Mouse (Mus musculus) cerebellum, adult 11 months (tissue): Measurements from ENCODE around the gene Mycbp2.

ENCODE experiments used
- DNase-seq: peaks from one replicate; pipeline ENCODE4 v3.0.0; 2022

Gene Mycbp2

DNA sequence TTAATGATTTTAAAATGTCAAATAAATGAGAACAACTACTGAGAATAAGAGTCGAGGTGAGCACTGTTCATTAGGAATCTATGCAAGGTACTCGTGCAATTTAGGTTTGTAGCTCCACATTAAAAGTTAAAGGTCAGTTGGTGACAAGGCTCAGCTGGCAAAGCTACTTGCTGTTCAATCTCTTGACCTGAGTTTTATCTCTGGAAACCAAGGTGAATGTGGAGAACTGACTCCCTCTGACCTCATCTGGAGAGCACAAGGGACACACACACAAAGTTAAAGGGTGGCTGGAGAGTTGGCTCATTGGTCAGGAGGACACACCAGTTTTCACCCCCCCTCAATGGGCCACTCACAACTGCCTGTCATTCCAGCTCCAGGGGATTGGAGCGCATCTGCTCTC, 245.4 kb downstream of the Mycbp2 start:
- no peak for DNase-seq

DNA sequence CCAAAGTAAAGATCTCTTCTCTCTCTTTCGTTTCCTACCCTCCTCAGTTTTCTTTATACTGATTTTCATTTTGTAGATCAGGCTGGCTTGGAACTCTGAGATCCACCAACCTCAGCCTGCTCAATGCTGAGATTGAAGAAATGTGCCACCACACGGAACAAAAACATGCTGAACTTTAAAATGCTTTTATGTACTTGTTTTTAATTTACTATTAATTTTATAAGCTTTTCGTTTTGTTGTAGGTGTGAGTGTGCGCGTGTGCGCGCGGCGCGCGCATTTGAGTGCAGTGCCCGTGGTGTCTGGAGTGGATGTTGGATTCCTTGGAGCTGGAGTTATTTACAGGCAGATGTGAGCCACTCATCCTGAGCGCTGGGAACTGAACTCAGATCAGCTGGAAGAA, 246.3 kb downstream of the Mycbp2 start:
- no peak for DNase-seq

DNA sequence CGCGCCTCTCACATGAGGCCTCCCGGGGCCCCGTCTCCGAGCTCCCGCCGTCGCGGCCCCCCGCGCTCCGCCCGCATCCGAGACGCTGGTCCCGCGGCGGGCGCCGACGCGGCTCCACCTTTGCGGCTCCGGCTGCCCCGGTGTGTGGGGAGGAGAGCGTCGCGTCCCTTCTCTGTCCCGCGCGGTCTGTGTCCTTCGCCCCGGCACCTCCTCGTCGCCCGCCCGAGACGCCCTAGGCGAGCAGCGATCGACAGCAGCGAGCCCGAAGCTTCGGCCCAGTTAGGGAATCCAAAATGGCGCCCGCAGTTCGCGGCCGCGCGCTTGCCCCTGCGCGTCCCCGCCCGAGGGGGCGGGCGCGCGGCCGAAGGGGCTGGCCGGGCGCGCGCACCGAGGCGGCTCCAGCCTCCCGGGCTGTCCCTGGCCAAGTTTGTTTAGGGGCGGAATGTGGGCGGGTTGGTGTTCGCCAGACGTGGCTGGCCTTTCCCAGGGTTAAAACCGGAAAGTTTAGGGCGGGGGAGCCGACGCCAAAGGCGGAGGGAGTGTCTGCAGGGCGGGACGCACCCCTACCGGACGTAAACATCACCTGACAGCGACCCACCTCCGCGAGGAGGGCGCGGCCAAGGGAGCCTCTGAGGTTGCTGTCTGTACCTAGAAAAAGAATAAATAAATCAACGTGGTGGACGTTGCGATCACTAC, 247.2 kb downstream of the Mycbp2 start, which contains the start of gene Fbxl3:
Fbxl3 (minus strand) TSS at position 329 of the 696 bp plus-strand sequence.
- DNase-seq: peak; percentile 88

DNA sequence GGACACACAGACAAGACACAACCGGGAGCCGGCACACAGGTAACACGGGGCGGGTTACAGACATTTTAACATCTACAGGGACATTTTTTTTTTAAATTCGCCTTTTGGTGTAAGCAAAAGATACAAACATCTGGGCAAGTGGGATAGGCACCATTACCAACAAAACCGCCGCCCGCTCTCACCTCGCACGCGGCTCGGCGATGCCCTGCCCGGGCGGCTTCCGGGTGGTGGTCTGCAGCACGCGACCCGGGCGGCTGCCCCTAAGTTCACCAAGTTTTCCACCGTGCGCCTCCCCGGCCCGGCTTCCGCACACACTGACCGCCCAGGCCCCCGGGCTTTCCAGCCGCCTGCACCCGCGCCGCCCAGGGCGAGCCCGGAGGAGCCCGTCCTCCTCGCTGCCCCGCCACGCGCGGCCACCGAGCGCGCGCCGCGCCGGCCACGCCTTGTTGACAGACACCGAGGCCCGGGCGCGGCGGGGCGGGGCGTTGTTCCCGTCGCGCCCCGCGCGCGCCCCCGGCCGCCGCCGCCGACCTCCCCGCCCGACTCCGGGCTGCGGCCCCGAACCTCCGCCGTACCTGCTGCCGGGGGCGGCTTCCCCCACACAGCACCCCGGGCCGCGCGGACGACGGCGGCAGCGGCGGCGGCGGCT, 247.9 kb downstream of the Mycbp2 start:
- peak; percentile 86 for DNase-seq

DNA sequence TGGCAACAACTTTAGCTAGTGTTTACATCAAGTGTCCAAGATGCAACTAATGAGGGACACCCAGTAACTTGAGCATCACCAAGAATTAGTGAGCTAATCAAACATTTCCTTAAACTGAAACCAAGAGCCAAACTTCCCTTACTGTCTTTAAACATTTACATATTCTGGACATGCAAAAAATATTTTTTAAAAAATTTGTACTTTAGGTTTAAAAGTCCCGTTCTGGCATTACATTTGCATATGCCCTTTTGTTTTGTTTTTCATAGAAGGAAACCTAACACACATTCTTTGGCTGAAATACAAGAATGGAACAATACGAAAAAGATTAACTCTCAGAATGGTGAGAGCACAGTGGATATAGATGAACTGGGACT, 248.4 kb downstream of the Mycbp2 start:
- no peak for DNase-seq

DNA sequence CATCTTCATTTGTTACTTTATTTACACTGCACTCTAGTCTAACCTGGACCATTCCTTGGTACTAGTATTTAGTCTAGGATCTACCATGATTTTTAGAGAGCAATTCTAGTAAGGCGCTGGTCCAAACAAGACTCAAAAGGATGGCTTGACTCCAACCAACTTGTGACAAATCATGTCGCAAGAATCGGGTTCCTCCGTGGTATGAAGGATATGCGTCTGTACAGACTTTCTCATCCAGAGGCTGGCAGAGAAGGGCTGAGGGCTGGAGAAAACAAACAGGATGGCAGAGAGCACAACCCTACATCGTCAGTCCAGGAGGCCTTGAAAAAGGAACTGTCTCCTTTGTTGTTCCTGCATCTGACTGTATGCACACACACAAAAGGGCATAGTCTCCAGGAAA, 250.0 kb downstream of the Mycbp2 start:
- DNase-seq: no peak

DNA sequence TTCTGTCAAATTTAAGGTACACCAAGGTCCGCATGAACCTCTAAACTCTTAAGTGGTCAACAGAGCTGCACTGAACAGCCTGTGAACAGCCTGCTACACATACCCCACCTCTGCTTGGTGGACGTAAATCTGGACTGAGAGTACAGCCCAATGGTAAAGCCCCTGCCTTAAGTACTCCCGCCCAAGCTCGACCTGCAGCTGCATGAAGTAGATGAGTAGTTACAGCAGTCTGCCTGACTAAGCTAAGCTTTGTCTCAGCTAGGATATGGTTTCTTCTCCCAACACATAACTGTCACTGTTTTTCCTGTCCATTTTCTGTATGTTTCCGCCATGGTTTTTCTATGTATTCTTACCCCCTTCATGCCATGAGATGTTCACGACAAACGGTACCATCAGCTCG, 250.8 kb downstream of the Mycbp2 start:
- no peak for DNase-seq

DNA sequence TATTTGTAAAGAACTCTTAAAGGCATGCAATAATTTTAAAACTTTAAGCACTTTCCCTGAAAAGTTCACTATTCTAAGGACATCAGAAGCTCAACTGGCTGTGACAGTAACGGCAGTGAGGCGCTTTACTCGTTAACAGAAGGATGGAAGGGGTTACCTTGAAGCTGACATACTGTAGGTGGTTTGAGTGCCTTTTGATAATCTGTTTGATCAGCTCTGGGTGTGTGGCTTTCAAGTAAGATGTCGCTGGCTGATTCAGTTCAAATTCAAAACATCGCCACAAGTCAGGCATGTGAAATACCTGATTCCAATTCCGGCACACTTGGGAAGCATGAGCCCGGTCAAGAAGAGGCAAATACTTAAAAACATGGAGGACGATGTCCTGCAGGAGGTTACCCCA, 251.6 kb downstream of the Mycbp2 start:
- no peak for DNase-seq

DNA sequence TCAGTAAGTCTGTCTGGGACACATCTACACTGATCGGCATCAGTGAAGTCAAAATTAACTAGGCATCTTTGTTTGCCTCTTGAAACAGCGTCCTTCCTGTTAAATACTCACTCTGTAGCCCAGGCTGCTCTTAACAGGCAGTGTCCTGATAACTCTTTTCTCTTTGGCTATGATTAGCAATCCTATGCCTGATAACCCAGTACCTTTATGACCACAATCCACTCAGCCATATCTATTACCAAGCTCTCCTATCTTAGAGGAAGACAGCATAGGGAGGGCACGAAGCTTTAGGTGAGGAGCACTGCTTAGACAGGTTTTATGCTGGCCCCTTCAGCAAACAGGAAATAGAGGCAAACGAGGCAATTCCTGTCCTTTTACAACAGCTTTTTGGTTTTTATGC, 252.9 kb downstream of the Mycbp2 start:
- no peak for DNase-seq

DNA sequence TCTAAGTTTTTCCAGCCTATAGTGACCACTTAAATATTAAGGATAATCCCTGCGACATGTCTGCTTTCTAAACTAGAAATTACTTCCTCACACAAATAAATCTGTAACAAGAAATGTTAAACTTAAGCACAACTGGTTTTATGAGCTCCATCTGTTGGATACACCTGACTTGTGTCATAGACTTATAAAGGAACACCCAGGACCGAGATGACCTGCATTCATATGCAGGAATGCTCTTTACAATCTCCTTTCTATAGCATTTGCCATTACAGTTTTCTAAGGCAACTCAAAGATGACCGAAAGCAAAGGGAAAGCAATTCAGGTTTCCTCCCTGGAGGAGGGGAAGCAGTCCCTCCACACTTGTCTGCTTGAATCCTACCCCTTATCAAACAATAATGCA, 253.4 kb downstream of the Mycbp2 start:
- DNase-seq: no peak

DNA sequence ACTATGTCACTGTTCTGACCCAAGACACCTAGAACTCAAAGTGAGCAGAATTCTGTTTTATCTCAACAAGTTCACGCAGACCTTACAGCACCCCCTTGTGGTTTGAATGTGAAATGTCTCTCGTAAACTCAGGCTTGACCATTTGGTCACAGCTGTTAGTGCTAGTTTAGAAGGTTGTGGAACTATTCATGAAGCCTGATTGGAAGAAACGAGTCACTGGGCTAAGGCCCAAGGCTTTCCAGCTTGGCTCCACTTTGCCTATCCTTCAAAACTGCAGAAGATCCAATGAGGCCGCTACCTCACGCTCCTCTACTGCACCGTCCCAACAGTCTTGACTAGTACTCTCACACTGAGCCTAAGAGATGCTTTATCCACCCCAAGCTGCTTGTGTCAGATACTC, 258.0 kb downstream of the Mycbp2 start:
- DNase-seq: peak; percentile 48

DNA sequence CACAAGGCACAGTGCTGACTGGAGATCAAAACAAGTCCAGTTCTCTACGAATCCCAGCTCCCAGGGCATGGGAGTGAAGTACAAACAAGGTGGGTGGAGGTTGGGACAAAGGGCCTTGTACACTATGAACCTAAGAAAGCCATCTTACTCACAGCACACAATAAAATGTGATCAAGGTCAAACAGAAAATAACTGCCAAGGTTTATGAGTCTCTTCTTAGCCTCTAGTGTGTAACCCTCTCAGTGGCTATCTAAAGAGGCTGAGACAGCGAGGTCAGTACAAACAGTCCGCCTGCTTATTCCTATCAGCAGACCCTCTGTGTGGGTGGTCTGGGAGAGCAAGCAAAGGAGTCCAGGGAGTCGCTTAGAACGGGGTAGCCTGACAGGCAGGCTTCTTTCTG, 258.8 kb downstream of the Mycbp2 start:
- no peak for DNase-seq

DNA sequence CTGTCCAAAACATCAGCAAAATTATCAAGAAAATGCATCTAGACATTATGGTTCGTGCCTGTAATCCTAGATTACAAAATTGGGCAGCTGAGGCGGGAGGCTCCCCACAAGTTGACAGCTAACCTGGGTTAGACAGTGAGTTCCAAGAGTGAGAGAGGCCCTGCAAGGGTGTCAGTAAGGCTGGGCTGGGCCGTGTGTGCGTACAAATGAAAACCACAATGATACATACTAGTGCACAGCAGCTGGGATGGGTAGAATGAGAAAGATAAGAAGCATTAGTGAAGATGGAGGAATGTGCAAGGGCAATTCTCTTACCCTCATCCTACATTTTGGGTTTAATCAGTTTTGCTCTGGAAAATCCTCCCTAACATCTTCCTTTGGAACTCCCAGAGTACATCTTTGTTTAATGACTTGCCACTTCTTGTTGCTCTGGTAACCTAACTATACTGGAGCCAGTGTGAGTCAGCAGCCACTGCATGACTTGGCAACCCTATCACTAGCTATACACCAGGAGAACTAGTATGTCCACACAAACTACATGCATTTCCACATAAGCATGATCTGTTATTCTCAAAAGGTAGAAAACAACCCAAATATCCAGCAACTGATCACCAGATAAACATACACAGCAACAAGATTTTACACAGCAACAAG, 259.8 kb downstream of the Mycbp2 start:
- no peak for DNase-seq

DNA sequence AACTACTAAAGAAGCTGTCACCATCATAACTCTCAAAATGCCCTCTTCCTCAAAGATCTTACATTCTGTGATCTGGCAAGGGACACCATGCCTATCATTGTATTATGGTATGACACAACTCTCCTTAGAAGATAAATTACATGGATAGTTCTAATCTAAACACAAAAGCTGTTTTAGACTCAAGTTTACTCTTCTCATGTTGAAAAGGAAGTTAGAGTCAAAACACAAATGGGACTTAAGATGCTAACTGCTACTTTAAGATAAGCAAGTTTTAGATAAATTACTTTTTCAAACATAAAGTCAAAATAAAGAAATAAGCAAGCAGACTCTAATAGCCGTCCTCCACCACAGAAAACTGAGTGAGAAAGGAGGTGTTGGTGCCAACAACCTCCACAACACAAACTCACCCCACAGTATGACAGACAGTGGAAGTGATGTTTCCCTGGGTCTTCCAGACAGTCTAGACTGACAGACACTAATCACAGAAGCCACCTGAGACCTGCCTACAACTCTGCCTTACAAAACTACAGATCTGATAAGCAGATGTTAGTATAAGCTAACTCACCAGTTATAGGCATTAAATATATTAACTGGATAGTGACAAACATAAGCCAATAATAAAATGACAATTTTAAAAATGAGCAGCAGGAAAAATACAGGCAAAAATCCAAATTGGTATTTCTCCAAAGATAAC, 260.6 kb downstream of the Mycbp2 start:
- DNase-seq: no peak

DNA sequence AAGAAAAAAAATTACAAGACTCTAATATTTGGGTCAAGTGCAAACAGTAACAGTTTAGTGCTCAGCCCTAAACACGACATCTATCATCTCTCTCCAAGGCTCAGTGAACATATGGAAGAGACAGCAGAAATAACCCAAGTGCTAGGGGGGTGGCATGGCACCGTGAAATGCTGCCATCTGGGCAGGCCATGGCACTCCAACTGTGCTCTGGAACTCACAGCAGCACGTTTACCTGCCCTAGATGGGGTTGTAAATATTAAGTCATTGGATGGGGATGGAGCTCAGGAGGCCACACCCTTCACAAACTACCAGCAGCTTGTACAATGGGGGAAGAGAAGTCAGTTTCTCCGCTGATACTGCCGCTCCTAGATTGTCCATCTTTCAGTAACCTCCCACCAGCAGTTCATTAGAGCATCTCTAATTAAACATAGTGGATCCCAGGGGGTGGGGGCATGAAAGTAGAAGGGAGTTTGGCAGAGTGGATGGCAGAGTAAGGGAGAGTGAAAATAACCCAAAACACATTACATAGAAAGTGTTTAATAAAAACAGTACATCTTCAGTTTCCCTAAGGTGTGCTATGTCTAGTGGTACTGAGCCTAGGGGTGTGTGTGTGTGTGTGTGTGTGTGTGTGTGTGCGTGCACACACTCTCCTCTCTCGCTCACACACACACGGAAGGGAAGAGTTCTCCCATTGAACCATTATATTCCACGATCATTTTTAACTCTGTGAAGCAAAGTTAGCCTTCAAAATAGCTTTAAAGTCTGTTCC, 267.2 kb downstream of the Mycbp2 start:
- DNase-seq: peak; percentile 79

DNA sequence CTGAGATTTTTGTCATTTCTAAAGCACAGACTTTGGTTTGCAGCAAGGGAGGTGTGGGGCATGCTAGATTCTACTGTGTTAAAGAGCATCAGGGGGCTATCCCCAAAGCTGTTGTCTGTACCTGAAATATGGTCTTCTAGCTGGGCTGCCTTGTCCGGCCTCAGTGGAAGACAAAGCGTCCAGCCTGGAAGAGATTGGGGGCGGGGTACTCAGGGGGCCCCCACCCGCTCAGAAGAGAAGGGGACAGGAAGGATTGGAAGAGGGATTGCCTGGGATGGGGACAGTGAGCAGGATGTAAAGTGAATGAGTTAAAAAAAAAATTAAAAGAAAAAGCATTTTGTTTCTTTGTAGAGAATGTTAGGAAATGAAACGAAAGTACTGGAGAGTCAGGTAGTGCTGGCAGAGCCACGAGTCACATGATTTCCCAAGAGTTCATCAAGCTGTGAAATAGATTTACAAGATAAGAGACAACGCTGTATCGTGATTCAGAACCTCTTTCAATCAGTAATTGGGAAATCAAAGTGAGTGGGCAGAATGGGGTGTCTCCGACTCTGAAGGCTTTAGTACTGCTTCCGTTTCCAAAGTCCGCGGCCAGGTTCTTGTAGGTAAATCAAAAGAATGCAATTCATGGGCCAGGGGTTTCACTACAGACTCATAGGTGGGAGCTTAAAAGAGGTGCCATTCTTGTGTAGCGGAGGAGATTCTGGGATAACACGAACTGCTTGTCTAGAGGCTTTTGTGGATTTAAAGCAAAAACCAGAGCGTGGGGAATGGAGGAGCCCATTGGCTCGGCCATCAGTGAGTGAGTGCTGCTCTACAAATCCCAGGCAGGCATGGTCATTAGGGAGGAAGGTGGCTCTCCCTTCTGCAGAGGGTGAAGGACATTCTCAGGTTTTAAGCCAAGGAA, 268.4 kb downstream of the Mycbp2 start:
- DNase-seq: no peak

DNA sequence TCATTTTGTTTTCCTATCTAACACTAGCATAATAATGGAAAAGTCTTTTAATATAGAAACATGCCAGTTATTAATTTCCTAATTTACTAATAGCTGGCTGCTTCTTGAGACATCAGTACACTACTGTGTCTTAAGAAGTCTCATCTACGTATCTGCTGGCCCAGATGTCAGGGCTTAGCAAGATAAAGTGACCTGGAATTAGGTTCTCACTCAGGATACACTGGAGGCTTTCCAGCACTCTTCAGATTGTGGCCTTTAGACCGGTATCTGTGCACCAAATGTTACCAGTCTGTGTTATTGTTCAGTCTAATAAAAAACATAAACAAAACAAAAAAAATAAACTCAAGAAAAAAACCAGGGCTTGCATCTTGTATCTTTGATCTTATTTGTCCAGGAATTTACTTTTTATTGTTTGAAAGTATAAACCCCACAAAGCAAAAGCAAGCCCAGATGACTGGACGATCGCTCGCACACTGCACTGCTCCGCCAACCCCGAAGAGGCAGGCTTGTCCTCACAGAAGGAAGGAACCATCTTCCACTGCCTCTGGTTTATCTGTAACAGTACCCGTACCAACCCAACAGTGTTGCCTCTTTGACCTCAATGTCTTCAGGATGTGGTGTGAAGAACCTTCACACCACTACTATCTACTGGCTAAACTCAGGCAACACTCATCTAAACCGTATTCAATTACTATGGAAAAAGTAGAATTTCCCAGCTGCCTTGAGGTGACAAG, 269.2 kb downstream of the Mycbp2 start:
- DNase-seq: no peak

DNA sequence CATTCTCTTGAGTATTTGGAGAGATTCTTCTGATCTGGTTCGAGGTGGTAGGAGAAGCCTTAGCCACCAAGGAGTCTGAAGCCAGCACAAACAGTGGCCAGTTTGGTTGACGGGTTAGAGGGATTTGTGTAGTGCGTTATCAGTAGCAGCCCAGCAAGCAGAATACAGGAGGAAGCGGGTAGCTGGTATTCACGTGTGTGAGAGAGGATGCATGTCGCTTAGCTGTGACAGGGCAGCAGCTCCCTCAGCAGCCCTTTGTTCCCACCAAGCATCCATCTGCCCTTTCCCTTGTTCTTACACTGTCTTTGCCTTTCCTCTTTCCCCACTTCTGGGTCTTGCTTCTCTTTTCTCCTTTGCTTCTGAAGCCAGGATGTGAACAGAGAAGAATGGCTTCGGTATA, 271.4 kb downstream of the Mycbp2 start:
- no peak for DNase-seq

DNA sequence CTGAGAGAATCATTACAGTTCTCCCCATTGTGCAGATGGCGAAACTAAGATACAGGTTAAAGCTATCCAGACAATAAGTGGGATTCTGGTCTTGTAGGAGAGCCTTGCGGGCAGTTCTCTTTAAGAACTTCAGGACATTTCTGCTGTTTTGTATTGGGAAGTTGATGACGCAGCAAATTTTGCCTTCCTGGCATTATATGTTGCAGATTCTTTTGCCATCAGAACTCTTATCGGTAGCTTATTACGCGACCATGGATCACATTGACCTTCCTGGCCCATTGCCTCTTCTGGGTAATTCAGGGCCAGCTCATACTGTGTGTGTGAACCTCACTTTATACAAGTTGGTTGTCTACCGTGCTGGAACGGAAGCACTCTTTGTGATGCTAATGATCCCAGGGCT, 272.8 kb downstream of the Mycbp2 start:
- DNase-seq: no peak

DNA sequence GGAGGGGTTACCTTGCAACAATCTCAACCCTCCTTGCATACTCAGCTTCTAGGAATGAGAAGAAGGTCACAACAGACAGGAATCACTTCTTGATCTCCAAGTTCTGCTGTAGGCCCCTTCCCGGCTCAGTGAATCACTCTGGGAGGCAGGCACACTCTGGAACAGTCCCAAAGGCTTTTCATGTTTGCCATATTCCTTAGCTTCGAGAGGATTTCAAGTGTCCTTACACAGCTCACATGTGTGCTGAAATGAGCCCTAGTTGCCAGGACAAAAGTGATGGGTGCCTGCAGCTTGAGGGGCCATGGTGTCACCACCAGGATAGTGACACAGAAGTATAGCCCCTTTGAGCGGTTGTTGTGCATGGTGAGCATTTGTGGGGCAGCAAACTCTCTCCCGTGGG, 273.9 kb downstream of the Mycbp2 start:
- DNase-seq: no peak

DNA sequence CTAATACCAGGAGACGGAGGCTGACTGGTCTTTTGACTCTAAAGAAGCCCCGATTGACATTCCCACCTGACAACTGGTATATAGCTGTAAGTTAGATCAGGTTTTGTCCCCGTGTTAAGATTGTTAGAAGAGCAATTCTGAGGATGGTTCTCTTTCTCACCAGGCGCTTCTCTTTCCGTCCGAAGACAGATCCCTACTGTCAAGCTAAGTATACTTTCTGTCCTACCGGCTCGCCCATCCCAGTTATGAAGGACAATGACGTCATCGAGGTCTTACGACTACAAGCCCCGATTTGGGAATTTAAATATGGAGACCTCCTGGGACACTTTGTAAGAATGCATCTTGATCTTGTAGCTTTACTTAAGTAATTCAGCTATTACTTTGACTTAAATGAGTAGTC, 275.1 kb downstream of the Mycbp2 start:
- no peak for DNase-seq
